Mouse (Mus musculus): Measurements from ENCODE around the gene Pigh. TPM values are rescaled to one million over a fixed set of nuclear protein-coding genes. Genes with fewer than 3 reads are reported as not detected.
A peak's percentile ranks its signal among the peaks of the same experiment; 100 is the strongest.

Gene Pigh
- total RNA-seq (2021): 1 to 10 TPM; 1.9 to 2.9 TPM
- long read RNA-seq, experiment 1, partial matches to known transcripts: 0 of 2 reads
- long read RNA-seq, experiment 1, other reads (novel, unspliced or antisense): 0 of 2 reads
- long read RNA-seq, experiment 2, partial matches to known transcripts: 1 of 5 reads
- long read RNA-seq, experiment 2, other reads (novel, unspliced or antisense): 0 of 5 reads

DNA sequence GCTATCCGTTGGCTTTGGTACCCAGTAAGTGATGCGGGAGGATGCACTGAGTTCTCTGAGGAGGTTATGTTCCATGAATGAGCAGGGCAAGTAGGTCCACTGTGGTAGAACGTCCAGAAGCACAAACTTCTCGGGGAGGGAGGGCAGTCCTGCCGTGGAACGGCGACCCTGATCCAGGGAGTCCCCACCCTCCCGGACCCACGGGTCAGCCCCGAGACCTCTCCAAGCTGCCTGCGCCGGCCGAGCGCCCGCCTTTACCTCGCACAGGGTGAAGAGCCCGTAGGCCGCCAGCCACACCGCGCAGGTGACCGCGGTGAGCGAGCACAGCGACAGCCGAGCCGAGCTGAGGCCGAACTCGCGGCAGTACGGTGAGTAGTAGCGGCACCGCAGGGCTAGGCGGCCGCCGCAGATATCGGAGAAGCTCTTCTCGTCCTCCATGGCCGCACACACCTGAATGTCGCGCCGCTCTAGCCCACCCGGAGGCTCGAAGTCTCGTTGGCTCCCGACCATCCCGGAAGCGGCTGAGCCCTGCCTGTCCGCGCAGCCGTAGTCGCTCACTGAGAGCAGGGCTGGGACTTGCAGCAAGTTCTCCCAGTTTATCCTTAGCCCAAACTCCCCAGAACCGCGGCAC is at the start of gene Pigh:
Gene Pigh (minus strand): TSS at position 470 of the 631 bp plus-strand sequence.
- DNase-seq: peak; percentile 86
- intact Hi-C loops (cut with DNase I; ENCODE audit: low total_unique reads): no loop called here

DNA sequence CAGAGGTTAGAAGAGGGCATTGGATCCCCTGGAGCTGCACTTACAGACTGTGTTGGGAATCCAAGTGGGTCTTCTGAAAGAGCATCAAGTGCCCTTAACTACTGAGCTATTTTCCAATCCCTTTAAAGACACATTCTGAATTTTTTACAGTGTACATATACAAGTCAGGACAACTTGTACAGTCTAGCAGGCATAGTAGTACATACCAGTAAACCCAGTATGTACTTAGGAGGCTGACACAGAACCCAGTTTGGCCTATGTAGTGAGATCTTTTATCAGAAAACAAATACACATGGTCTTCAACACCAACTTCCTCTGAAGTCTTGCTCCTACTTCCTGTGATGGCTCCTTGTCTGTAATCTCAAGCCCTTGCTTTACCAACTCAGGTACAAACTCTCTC is 49.5 kb upstream of the Pigh start:
- no peak for DNase-seq
- intact Hi-C loops (cut with DNase I; ENCODE audit: low total_unique reads): no loop called here

DNA sequence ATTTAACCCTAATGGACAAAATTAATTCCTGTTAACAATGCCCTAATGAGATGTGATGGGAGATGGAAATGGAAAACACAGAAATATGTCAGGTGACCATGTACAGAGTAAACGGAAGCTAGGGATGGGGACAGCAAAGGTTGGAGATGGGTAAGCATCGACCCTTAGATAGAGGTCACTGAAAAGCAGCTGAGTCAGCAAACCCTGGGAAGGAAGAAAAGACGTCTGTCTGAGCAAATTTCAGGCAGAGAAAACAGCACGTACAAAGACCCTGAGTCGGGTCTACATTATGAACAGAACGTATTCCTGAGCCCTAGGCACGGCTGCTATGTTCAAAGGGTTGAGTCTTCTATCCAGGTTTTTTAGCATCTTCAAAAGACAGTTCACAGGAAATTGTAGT is 47.5 kb upstream of the Pigh start:
- intact Hi-C loops (cut with DNase I; ENCODE audit: low total_unique reads): no loop called here
- no peak for DNase-seq

DNA sequence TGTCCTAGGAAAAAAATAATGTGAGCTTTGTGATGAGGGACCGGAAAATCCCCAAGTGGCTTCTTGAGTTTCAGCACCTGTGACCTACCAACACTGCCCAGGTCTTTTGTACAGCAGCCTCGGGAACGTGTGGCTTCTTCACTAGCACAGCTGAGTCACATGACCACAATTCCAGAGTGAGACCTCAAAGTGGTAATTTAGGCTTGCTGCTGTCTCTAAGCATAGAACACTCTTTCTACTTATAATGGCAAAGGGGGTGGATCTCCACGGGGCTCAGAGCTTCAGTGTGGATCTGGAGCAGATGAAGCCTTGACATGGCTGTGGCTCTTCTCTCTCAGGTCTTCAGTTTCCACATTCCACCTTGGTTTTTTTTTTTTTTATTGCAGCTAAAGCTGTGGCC is 45.7 kb upstream of the Pigh start:
- no peak for DNase-seq
- intact Hi-C loops (cut with DNase I; ENCODE audit: low total_unique reads): no loop called here

DNA sequence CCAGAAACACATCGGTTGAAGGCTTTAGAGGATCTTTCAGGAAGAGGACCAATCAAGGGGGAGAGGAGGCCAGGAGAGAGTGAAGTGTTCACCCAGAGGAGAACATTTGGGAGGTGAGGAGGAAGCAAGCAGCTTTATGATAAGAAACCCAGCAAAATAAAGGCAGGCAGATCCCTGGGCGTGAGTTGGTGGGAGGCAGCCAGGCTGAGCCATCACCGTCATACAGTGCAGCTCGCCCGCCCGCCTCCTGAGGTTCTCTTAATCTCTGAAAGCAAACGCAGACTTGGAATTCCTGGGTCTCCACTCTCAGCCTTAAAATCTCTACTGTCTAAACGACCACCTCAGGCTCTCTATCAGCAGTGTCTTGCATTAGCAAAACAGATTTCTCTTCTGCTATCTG is 45.2 kb upstream of the Pigh start:
- intact Hi-C loops (cut with DNase I; ENCODE audit: low total_unique reads): no loop called here
- no peak for DNase-seq

DNA sequence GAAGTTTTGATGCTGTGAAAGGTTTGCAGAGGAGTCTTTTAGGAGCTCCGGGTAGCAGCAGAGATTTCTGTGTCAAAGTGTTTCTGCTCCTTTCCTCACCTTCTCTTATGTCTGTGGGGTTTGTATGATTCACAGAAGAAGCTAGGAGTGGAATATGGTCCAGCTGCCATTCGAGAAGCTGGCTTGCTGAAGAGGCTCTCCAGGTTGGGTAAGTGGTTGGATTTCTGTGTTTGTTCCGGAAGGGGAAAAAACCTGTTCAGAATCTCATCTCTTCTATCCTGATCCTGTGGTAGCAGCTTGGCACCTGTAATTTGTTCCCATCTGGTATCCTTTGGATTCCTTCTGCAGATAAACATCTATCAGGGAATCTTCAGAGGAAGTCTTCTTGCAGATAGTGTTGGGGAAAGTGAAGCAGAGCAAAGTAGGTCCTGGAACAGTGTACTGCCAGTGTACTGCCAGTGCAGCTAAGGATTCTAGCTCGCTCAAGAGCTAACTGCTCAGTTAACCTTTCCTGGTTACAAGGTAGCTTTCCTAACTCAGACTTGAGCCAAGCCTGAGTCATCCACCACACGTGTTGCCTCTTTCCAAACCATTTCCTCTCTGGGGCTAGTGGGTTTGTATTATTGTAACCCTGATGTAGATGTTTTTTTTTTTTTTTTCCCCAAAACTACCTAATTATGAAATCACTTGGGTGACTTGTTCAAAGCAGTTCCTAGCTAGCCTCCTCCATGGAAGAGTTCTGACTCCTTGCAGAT is 42.4 kb upstream of the Pigh start:
- intact Hi-C loops (cut with DNase I; ENCODE audit: low total_unique reads): no loop called here

DNA sequence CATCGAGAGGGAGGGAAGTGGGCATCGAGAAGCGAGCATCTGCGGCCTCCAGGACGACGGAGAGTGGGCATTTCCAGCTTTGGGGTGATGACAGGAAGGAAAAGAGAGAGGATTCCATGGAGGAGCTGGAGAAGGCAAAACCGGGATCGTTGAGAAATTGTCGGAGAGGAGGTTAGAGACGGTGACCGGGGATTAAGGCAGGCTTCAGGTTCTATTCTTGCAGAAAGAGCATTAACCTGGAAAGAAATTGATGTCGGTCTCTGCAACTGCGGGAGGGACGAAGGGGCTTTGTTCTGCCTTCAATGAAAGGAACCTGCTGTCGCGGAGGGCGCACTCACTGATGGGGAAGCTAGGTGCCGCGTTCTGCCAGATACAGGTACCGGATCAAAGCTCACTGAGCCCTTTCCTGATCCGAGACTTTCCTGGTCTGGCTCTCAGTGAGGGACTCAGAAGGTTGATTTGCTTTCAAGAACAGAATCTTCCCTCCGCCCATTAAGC is 41.8 kb upstream of the Pigh start:
- no peak for DNase-seq
- intact Hi-C loops (cut with DNase I; ENCODE audit: low total_unique reads): no loop called here

More for the DNA sequence above, 42.4 kb upstream of the Pigh start:
- DNase-seq: no peak

DNA sequence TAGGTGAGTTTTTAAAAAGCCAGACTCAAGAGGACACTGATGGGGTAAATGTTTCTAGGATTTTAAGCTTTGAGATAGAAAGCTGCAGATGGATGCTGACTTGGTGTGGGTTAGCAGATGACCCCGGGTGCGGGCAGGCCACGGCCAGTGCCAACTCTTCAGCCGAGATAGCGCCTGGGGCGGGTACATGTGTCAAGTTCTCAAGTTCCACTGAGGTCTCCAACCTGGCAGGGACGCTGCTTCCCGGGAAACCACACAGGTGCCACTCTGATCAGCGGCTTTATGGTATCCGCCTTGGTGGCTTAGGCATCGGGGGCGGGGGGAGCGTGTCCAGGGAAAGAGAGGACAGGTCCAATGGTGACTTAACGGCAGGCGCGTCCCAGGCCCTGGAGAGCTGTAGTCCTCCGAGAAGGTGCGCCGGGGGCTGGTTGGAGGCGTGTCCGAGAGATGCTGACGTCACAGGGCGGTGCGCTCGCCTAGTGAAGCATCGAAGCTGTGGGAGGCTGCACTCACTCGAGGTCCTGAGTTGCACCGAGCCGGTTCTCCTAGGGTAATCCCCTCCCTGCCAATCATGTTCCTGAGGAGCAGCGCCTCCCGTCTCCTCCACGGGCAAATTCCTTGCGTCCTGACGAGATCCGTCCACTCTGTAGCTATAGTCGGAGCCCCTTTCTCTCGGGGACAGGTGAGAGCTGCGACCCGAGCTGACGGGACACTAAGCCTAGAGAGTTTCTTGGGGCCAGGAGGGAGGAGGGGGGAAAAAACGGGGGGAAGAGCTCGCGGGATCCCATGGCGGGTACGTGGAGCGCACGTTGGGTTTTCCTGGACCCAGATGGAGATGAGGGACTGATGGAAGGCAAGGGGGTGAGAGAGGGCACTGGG is 41.1 kb upstream of the Pigh start, which contains the start of gene Arg2:
Gene Arg2 (plus strand): TSS at position 479 of the 879 bp plus-strand sequence.
- peak; percentile 40 for DNase-seq
- intact Hi-C loops (cut with DNase I; ENCODE audit: low total_unique reads): no loop called here

DNA sequence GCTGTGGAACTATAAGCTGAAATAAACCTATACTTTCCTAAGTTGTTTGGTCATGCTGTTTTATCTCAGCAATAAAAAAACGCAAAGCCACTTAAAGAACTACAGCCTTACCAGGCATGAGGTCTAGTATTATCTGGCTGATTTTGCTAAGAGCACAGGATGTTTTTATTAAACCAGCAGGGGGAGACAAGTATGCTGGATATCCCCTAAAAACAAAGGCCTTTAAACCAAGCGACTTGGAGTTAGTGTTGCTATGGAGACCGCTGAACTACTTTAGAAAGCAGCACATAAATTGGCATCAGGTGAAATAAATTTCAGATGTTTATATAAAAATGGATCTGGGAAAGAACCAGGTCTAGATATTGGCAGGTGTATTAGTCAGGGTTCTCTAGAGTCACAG is 33.4 kb upstream of the Pigh start:
- no peak for DNase-seq
- intact Hi-C loops (cut with DNase I; ENCODE audit: low total_unique reads): no loop called here

DNA sequence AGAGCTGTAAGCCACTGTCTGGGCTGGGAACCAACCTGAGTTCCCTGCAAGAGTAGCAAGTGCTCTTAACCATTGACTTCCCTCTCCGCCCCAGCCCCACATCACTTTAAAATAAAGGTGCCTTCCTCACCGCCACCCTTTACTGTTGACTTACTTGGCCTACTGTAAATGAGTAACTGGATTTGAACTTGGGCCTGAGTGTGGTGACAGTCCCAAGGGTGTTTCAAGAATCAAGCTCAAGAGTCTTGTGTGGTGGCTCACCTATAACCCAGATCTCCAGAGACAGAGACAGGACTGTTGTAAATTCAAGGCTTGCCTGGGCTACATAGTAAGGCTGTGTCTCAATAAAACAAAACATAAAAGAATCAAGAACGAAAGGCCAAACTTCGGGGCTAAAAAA is 29.5 kb upstream of the Pigh start:
- intact Hi-C loops (cut with DNase I; ENCODE audit: low total_unique reads): no loop called here
- DNase-seq: no peak

DNA sequence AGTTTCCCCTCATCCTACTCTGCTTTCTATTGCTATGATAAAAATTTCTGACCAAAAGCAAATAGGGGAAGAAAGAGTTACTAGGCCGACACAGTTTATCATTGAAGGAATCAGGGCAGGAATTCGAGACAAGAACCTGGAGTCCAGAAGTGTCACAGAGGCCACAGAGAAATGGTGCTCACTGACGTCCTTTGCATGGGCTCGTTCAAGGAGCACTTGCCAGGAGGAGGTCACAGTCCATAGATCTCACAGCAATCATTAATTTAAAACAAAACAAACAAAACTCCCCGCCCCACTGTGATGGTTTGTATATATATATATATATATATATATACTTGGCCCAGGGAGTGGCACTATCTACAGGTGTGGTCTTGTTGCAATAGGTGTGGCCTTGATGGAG is 15.9 kb upstream of the Pigh start:
- DNase-seq: no peak
- intact Hi-C loops (cut with DNase I; ENCODE audit: low total_unique reads): no loop called here

DNA sequence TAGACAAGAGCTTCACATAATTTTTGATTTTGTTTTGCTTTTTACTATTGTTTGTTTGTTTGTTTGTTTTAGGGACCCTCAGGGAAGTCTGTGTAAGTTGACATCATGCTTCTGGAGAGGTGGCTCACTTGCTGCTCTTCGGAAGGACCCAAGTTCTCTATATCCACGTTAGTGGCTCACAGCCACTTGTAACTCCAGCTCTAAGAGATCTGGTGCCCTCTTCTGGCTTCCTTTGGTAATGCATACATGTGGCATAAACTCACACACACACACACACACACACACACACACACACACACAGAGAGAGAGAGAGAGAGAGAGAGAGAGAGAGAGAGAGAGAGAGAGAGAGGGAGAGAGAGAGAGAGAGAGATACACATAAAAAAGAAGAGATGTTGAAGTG is 15.1 kb upstream of the Pigh start:
- DNase-seq: no peak
- intact Hi-C loops (cut with DNase I; ENCODE audit: low total_unique reads): no loop called here

DNA sequence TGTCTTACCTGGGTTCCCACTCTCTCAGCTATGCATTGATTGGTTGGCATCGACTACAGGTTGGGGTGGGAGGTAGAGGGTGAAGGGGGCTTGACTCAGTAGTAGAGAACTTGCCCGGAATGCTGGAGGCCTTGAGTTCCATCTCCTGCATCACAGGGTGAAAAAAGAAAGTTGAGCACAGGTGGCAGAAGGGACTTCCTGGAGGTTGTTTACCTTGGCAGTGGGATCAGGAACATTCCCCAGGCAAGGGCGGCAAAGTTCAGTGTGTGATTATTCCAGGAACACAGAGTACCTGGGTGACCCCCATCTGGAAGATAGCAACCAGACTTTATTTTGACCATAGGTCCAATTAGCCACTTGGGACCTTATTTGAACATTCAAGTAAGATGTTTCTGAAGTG is 14.3 kb upstream of the Pigh start:
- intact Hi-C loops (cut with DNase I; ENCODE audit: low total_unique reads): no loop called here
- DNase-seq: no peak

DNA sequence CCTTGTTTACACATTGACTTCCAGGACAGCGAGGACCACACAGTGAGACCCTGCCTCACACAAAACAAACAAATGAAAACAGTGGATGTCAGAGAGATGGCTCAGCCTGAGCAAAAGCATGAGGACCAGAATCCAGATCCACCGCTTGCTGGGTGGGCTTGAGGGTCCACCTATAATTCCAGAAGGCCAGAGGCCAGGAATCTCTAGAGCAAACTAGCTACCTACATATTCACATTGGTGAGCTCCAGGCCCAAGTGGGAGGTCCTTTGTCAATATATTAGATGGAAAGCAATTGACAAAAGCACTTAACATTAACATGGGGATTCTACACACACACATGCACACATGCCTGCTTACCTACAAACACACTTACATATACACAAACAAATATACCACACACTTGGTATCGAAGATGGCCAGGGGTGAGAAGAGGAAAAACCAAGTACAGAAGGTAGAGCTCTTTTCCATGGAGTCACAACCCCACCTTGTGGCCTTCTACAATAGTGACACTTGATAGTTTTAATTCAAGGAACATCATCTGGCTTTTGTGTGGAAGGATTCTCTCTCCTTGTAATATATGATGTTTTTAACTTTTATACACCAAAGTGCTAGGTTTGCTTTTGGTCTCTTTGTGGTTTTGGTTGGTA is 7.8 kb upstream of the Pigh start:
- intact Hi-C loops (cut with DNase I; ENCODE audit: low total_unique reads): no loop called here
- no peak for DNase-seq

DNA sequence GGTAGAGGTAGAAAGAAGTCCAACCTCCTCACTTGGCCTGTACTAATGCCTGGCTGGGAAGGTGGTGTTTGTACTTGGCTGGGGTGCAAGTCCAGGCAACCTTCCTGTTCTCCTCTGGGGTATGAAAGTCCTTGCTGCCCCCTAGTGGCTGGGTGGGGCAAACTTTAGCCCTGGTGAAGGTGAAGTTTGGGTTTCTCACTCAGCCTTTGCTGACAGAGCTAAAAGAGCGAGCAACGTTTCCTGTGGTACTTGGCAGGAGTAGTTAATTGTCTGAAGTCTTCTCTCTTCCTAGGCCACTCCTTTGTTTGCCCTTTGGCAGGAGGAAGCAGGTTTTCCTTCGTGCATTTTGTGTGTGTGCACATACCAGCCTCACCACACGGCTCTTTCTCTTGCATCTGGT is 3.1 kb upstream of the Pigh start:
- intact Hi-C loops (cut with DNase I; ENCODE audit: low total_unique reads): loop anchor here (1.0 to 2.0 kb wide), 2 partner anchors 69 to 174 kb away; no protein-coding TSS in a partner anchor

DNA sequence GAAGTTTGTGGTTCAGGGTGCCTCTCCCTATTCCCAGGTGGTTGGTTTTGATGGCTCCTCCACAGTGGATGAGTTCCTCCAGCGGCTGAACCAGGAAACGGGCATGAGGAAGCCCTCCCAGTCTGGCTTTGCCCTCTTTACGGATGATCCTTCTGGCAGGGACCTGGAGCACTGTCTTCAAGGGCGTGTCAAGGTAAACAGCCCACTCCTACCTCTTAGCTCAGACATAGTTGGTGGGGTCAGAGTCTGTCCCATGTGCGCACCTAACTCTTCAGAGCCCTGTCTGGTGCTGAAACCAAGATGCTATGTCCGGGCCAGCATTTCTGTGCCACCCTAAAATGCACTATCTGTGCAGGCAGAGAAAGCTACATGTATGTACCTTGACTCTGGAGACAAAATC is 16.1 kb downstream of the Pigh start:
- DNase-seq: no peak
- intact Hi-C loops (cut with DNase I; ENCODE audit: low total_unique reads): no loop called here

More for the DNA sequence above, 3.1 kb upstream of the Pigh start:
- peak; percentile 53 for DNase-seq

DNA sequence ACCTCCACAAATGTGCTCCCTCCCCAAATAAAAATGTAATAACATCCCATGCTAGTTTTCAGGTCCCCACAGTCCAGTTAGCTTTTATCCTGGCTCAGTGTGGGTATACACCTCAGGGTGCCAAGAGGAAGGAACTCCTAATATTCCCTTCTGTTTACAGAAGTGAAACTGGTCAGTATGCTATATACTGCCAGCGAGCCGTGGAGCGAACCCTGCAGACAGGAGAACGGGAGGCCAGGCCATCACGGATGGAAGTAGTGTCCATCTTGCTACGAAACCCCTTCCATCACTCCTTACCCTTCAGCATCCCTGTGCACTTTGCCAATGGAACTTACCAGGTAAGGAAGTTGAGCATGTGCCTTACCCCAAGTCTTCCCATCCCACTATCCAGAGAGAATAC is 16.9 kb downstream of the Pigh start:
- intact Hi-C loops (cut with DNase I; ENCODE audit: low total_unique reads): no loop called here

DNA sequence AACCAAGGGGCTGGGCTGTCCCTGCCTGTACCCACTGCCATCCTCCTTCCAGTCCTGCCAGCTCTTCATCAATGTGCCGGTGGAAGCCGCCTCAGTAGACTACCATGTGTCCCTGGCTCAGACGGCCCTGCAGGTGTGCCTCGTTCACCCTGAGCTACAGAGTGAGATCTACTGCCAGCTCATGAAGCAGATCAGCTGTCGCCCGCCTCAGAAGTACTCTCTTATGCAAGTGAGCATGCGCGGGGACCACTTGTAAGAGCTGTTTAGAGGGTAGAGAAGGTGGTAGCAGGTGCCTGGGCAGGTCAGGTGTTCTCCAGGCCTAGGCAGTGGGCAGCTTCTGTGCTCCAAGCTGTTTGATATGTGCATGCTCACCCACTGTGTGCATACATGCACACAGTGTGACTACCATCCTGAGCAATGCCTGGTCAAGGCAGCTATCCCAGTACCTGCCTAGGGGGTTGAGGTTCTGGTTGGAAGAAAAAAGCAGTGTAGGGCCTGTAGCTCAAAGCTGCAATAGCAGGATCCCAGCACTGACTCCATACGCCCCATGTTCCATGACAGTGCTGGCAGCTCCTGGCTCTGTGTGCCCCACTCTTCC is 18.6 kb downstream of the Pigh start:
- intact Hi-C loops (cut with DNase I; ENCODE audit: low total_unique reads): no loop called here
- no peak for DNase-seq

More for the DNA sequence above, 16.9 kb downstream of the Pigh start:
- DNase-seq: no peak

DNA sequence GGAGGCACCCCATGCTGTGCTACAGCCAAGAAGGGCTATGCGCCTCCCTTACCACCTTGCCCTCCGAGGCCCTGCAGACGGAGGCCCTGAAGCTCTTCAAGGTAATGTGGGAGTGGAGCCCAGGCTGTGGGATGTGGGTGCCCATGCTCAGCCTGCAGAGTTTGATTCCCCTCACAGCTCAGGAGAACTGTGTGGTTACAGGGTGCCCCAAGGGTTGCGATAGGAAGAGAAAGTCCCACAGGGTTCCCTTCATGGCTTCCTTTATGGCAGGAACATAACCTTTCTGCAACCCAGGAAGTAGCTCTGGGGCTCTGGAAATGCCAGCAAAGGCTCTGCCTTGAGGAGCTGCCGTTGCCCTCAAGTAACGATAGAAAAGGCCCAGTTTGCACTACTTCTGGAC is 19.5 kb downstream of the Pigh start:
- intact Hi-C loops (cut with DNase I; ENCODE audit: low total_unique reads): no loop called here
- no peak for DNase-seq

Data from gastrocnemius, postnatal 14 days (tissue).